Mouse (Mus musculus) CH12.LX (cell line): ENCODE measurements around the gene Ptcd3. TPM values are rescaled to one million over a fixed set of nuclear protein-coding genes. Genes with fewer than 3 reads are reported as not detected.

Experiments
- DNase-seq: peaks from one replicate; pipeline ENCODE4 v3.0.0-alpha.2; 2013; ENCODE audit errors: extremely low read depth
- H3K27ac ChIP-seq: 2 replicates; pipeline ENCODE4 v1.5.1; 2012; ENCODE audit warnings: low read depth, mild to moderate bottlenecking, control low read depth, moderate library complexity; ENCODE audit not compliant: insufficient read depth
- H3K27me3 ChIP-seq: replicated peaks from 2 replicates; pipeline ENCODE3; 2012; ENCODE audit warnings: inconsistent platforms
- H3K36me3 ChIP-seq, 2 experiments: replicated peaks in 1 of 2; 2 replicates each; pipeline versions ENCODE3 to v1.6.1; 2012; ENCODE audit warnings: inconsistent platforms in 1 of 2, low read length in 1 of 2, mild to moderate bottlenecking in 1 of 2, mixed read lengths in 1 of 2, moderate library complexity in 1 of 2; ENCODE audit not compliant: control insufficient read depth in 1 of 2, insufficient read depth in 1 of 2
- H3K4me1 ChIP-seq, 2 experiments: 2 replicates each; pipeline ENCODE4 v1.6.1; 2012; ENCODE audit warnings: inconsistent platforms in 1 of 2, moderate library complexity in 1 of 2; ENCODE audit not compliant: insufficient read depth in 2 of 2, control insufficient read depth in 1 of 2
- H3K4me2 ChIP-seq: 2 replicates; pipeline ENCODE4 v1.6.1; 2012; ENCODE audit warnings: low read depth, mild to moderate bottlenecking, control low read depth; ENCODE audit not compliant: poor library complexity, insufficient read depth, severe bottlenecking
- H3K4me3 ChIP-seq, 3 experiments: fragments of 150-350 bp in 1 of 3; sonication (generic) in 1 of 3; replicated peaks in 1 of 3; 2 replicates each; pipeline versions ENCODE3 to v1.5.1; 2011 to 2012; ENCODE audit warnings: low read depth in 2 of 3, low read length in 2 of 3, mild to moderate bottlenecking in 2 of 3, moderate library complexity in 2 of 3, control low read depth in 1 of 3, improper control_type of control experiment in 1 of 3, inconsistent platforms in 1 of 3, mixed read lengths in 1 of 3; ENCODE audit not compliant: poor library complexity in 1 of 3
- H3K79me2 ChIP-seq: replicated peaks from 2 replicates; pipeline ENCODE4 v1.6.1; 2012; ENCODE audit warnings: mild to moderate bottlenecking, moderate library complexity; ENCODE audit not compliant: control insufficient read depth, poor library complexity, insufficient read depth, severe bottlenecking; ENCODE audit errors: extremely low read depth
- H3K9ac ChIP-seq: 2 replicates; pipeline ENCODE4 v1.6.1; 2012; ENCODE audit warnings: low read depth, mild to moderate bottlenecking, control low read depth, moderate library complexity; ENCODE audit not compliant: insufficient read depth
- H3K9me3 ChIP-seq: replicated peaks from 2 replicates; pipeline ENCODE3; 2012; ENCODE audit warnings: low read length, inconsistent platforms, mixed read lengths
- BHLHE40 ChIP-seq: IDR thresholded peaks from 2 replicates; pipeline ENCODE4 v1.6.1; 2011; ENCODE audit warnings: mild to moderate bottlenecking, low read depth, low read length, improper control_type of control experiment
- CHD1 ChIP-seq: IDR thresholded peaks from 2 replicates; pipeline ENCODE4 v1.6.1; 2012; ENCODE audit warnings: low read depth, low read length, improper control_type of control experiment, inconsistent platforms
- CHD2 ChIP-seq: IDR thresholded peaks from 2 replicates; pipeline ENCODE4 v1.6.1; 2011; ENCODE audit warnings: low read length, improper control_type of control experiment
- KAT2A ChIP-seq: IDR thresholded peaks from 2 replicates; pipeline ENCODE4 v1.6.1; 2012; ENCODE audit warnings: low read length, improper control_type of control experiment, inconsistent platforms; ENCODE audit not compliant: insufficient replicate concordance
- MAFK ChIP-seq: IDR thresholded peaks from 2 replicates; pipeline ENCODE4 v1.6.1; 2011; ENCODE audit warnings: low read length, improper control_type of control experiment; ENCODE audit not compliant: insufficient replicate concordance
- MAX ChIP-seq: IDR thresholded peaks from 2 replicates; pipeline ENCODE4 v1.6.1; 2011; ENCODE audit warnings: low read length, improper control_type of control experiment
- MEF2A ChIP-seq: IDR thresholded peaks from 2 replicates; pipeline ENCODE4 v1.6.1; 2014; ENCODE audit warnings: low read depth, mild to moderate bottlenecking, inconsistent platforms, low read length, improper control_type of control experiment, borderline replicate concordance
- NRF1 ChIP-seq: IDR thresholded peaks from 2 replicates; pipeline ENCODE4 v1.6.1; 2014; ENCODE audit warnings: low read depth, mild to moderate bottlenecking, inconsistent platforms, low read length, improper control_type of control experiment, moderate library complexity
- POLR2AphosphoS2 ChIP-seq: IDR thresholded peaks from 2 replicates; pipeline ENCODE4 v1.6.1; 2011; ENCODE audit warnings: low read depth, low read length, improper control_type of control experiment
- RAD21 ChIP-seq: IDR thresholded peaks from 2 replicates; pipeline ENCODE4 v1.6.1; 2011; ENCODE audit warnings: low read depth, mild to moderate bottlenecking, low read length, improper control_type of control experiment, moderate library complexity
- SIN3A ChIP-seq: IDR thresholded peaks from 2 replicates; pipeline ENCODE4 v1.6.1; 2012; ENCODE audit warnings: low read length, improper control_type of control experiment, inconsistent platforms
- TCF12 ChIP-seq: IDR thresholded peaks from 2 replicates; pipeline ENCODE4 v1.6.1; 2014; ENCODE audit warnings: low read depth, mild to moderate bottlenecking, inconsistent platforms, low read length, improper control_type of control experiment
- UBTF ChIP-seq: IDR thresholded peaks from 2 replicates; pipeline ENCODE4 v1.6.1; 2012; ENCODE audit warnings: low read depth, mild to moderate bottlenecking, inconsistent platforms, low read length, improper control_type of control experiment, moderate library complexity
- USF1 ChIP-seq: IDR thresholded peaks from 2 replicates; pipeline ENCODE4 v1.6.1; 2014; ENCODE audit warnings: low read depth, mild to moderate bottlenecking, inconsistent platforms, low read length, improper control_type of control experiment
- ZKSCAN1 ChIP-seq: IDR thresholded peaks from 2 replicates; pipeline ENCODE4 v1.6.1; 2012; ENCODE audit warnings: low read depth, inconsistent platforms, low read length, improper control_type of control experiment, borderline replicate concordance
- ZMIZ1 ChIP-seq: IDR thresholded peaks from 2 replicates; pipeline ENCODE4 v1.6.1; 2012; ENCODE audit warnings: low read depth, mild to moderate bottlenecking, inconsistent platforms, low read length, improper control_type of control experiment
- dilution Hi-C: fragments of 300-500 bp; cut with MboI; formaldehyde crosslinking; loops from 2 replicates; pipeline ENCODE4 v1.14.3; 2020; ENCODE audit warnings: low sequenced_read_pairs; ENCODE audit not compliant: extremely low pct_unique_long_range_greater_than_20kb, extremely low pct_ligation_motif_present
- in situ Hi-C: fragments of 300-500 bp; cut with MboI; formaldehyde crosslinking; loops from 3 replicates; pipeline ENCODE4 v1.14.3; 2019; ENCODE audit warnings: low sequenced_read_pairs, low pct_ligation_motif_present, low pct_unique_long_range_greater_than_20kb, mixed read lengths
- polyA plus RNA-seq: library from polyadenylated mRNA; unstranded; fragments of >175 nt; gene quantifications from 2 replicates; pipeline ENCODE4 v1.2.1, GENCODE M21; 2012; ENCODE audit warnings: low read depth; ENCODE audit not compliant: insufficient read length
- total RNA-seq, 2 experiments: library from RNA; depleted of rRNA; stranded (reverse); fragments of 300-350 nt in 1 of 2; fragments of >200 nt in 1 of 2; gene quantifications; 2 replicates each; pipeline ENCODE4 v1.2.3; 2012 to 2014

Ptcd3 gene
- total and polyA plus RNA-seq, 3 experiments, result 76.6 to 169 (median 110) TPM

- TF ChIP-seq CHD1, result no peak
- no peak for TF ChIP-seq UBTF
- TF ChIP-seq MAX, result no peak
- no peak for TF ChIP-seq RAD21
- no peak for TF ChIP-seq MEF2A
- no peak for TF ChIP-seq POLR2AphosphoS2
- TF ChIP-seq NRF1, result no peak
- TF ChIP-seq MAFK, result no peak
- DNase-seq, result no peak
- H3K27ac ChIP-seq, result no peak overlapping the region
- no peak overlapping the region for H3K4me2 ChIP-seq
- no peaks in the 10 kb centered on the region; the same call in 1 of the 2 replicates for H3K79me2 ChIP-seq
- peaks cover 74 to 90% of the 10 kb centered on the region in 2 experiments for H3K36me3 ChIP-seq
- peaks cover 0 to 7% of the 10 kb centered on the region in 2 experiments; a peak in 1 of 4 replicates for H3K4me1 ChIP-seq
- no peak overlapping the region for H3K9ac ChIP-seq
- dilution Hi-C loops (no loop called here), in situ Hi-C loops (no loop called here)
- no peaks in the 10 kb centered on the region for H3K27me3 ChIP-seq
- H3K9me3 ChIP-seq, result no peaks in the 10 kb centered on the region
- no peak overlapping the region for H3K4me3 ChIP-seq
Observed at GRCm38 (mm10) chr6:71951192-71951591, 42.6 kb upstream of the Ptcd3 start.

DNA sequence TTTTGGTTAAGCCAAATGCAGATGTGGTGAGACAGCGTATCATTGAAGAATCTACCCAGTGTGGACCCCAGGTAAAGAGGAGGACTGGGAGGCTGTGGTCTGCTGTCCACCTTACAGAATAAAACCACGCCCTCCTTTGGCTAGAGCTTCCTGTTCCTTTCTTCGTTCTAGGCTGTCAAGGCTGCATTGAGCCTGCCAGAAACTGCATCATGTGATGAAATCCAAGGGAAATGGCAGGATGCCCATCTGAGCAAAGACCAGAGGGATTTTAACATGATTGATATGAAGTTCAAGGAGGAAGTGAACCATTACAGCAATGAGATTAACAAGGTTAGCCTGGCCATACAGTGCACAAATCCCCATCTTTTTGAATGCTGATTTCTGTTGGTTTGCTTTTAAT is 42.0 kb upstream of the Ptcd3 start:
- H3K4me2 ChIP-seq, result no peak overlapping the region
- H3K4me3 ChIP-seq, result no peak overlapping the region
- H3K4me1 ChIP-seq, result peaks cover 0 to 12% of the 10 kb centered on the region in 2 experiments; a peak in 1 of 4 replicates
- DNase-seq, result no peak
- H3K36me3 ChIP-seq, result peaks cover 78 to 95% of the 10 kb centered on the region in 2 experiments
- H3K79me2 ChIP-seq, result no peaks in the 10 kb centered on the region; the same call in 1 of the 2 replicates
- no peak overlapping the region for H3K27ac ChIP-seq
- TF ChIP-seq RAD21, result no peak
- no peak for TF ChIP-seq TCF12
- TF ChIP-seq BHLHE40, result no peak
- TF ChIP-seq ZKSCAN1, result no peak
- no peak for TF ChIP-seq MAX
- TF ChIP-seq POLR2AphosphoS2, result no peak
- TF ChIP-seq KAT2A, result no peak
- no peak for TF ChIP-seq SIN3A
- TF ChIP-seq USF1, result no peak
- TF ChIP-seq CHD2, result no peak
- no peak for TF ChIP-seq ZMIZ1
- TF ChIP-seq, all 38 proteins: peak for 0
- Histone ChIP-seq H3K27me3 (no peaks in the 10 kb centered on the region), H3K9ac (no peak overlapping the region), H3K9me3 (no peaks in the 10 kb centered on the region)
- in situ Hi-C loops, result no loop called here
- dilution Hi-C loops, result no loop called here
